Mouse (Mus musculus) brain, embryonic 14.5 days (tissue): ENCODE data around the gene Mri1.

ENCODE experiments used
- CTCF ChIP-seq: fragments of 200-500 bp; IDR thresholded peaks from 2 replicates; pipeline ENCODE4 v1.5.1; 2012; ENCODE audit warnings: inconsistent platforms, mild to moderate bottlenecking, moderate library complexity, borderline replicate concordance; ENCODE audit not compliant: insufficient read depth, insufficient read length; ENCODE audit errors: extremely low read depth
- POLR2A ChIP-seq: fragments of 200-500 bp; IDR thresholded peaks from 2 replicates; pipeline ENCODE4 v1.6.1; 2012; ENCODE audit warnings: mild to moderate bottlenecking, inconsistent platforms, borderline replicate concordance; ENCODE audit not compliant: poor library complexity, insufficient read depth, insufficient read length, severe bottlenecking; ENCODE audit errors: extremely low read depth

- TF ChIP-seq POLR2A (no peak), CTCF (no peak)
Observed at GRCm38 (mm10) chr8:84237542-84238229, 19.4 kb downstream of the Mri1 start.
